Comparison of ENCODE assay signal across 21 mouse cellular contexts in genomic region chr6:140561917-140562590, GRCm38 (mm10).
A peak's percentile ranks its signal among the peaks of the same experiment; 100 is the strongest.
DNase-seq lines count a peak whose midpoint lies in the region; ATAC-seq and TF ChIP-seq lines count a peak whose summit lies in the region.
"Had no signal": no experiment of that assay in that cellular context is flagged by ENCODE, and none has a peak within 500 bp of the region (broad histone marks: within the 10 kb centered on the region; RNA-seq: fewer than 3 reads in every experiment).

No protein-coding gene starts in this region.

- no peak for TF ChIP-seq CTCF in brain, embryonic 14.5 days (IDR thresholded peaks at IDR 0.05; ENCODE audit: borderline replicate concordance, extremely low read depth, insufficient read depth, insufficient read length)
- TF ChIP-seq CTCF in gastrocnemius, adult 2 months (IDR thresholded peaks at IDR 0.05): no peak

- intact Hi-C loops in gastrocnemius, adult 2 months (cut with DNase I): no loop called here

- no peak overlapping the region for H3K4me2 ChIP-seq in midbrain, embryonic 15.5 days
- H3K4me2 ChIP-seq in midbrain, embryonic 11.5 days: no peak overlapping the region
- H3K4me2 ChIP-seq: heart, embryonic 15.5 days; kidney, embryonic 15.5 days; limb, embryonic 13.5 days; liver, embryonic 11.5 days; lung, embryonic 15.5 days had no signal

- H3K27ac ChIP-seq in midbrain, embryonic 15.5 days: 0 out of 2 replicates have a peak overlapping the region, but pooled peaks have one; percentile 6
- no peak overlapping the region for H3K27ac ChIP-seq in midbrain, embryonic 11.5 days (ENCODE audit: low read depth, low read length)
- H3K27ac ChIP-seq in gastrocnemius, adult 2 months: no peak overlapping the region
- H3K27ac ChIP-seq: heart, embryonic 15.5 days; kidney, embryonic 15.5 days; limb, embryonic 13.5 days; lung, embryonic 15.5 days had no signal

- 82% methylated on average over 9 of the region's 9 CpGs for WGBS in midbrain, embryonic 15.5 days
- 90% methylated on average over 9 of the region's 9 CpGs for WGBS in midbrain, embryonic 11.5 days

- peaks cover 4% of the 10 kb centered on the region; the same call in 1 of the 2 replicates for H3K36me3 ChIP-seq in midbrain, embryonic 15.5 days (replicated peaks)
- H3K36me3 ChIP-seq in midbrain, embryonic 11.5 days (ENCODE audit: control insufficient read depth, insufficient read depth, low read length): no peaks in the 10 kb centered on the region
- H3K36me3 ChIP-seq: heart, embryonic 15.5 days had no signal

- no peaks in the 10 kb centered on the region for H3K27me3 ChIP-seq in midbrain, embryonic 15.5 days (replicated peaks)
- H3K27me3 ChIP-seq in midbrain, embryonic 11.5 days (ENCODE audit: control insufficient read depth, insufficient read depth, low read length): no peaks in the 10 kb centered on the region
- H3K27me3 ChIP-seq: heart, embryonic 15.5 days; kidney, embryonic 15.5 days; limb, embryonic 13.5 days; lung, embryonic 15.5 days; megakaryocyte, embryonic 14.5 days had no signal

- no peak for DNase-seq in midbrain, embryonic 11.5 days (ENCODE audit: low spot score, missing footprints)
- DNase-seq in NIH3T3 (ENCODE audit: low read depth): peak; percentile 70
- DNase-seq in adrenal gland, adult 8-10 months: peak; percentile 56
- DNase-seq in brain, embryonic 14.5 days (ENCODE audit: low read depth): peak; percentile 19
- DNase-seq in spleen, adult 12 weeks (ENCODE audit: low spot score): no peak
- DNase-seq in gastrocnemius, adult 2 months: no peak
- DNase-seq in gastrocnemius, postnatal 10 days: no peak
- DNase-seq: cerebellum, adult 18-20 months; cerebellum, postnatal 10 days; kidney, adult 18-20 months; kidney, postnatal 25 days had no signal

- H3K4me3 ChIP-seq in midbrain, embryonic 15.5 days: no peak overlapping the region
- H3K4me3 ChIP-seq in midbrain, embryonic 11.5 days (ENCODE audit: low read depth, low read length): no peak overlapping the region
- no peak overlapping the region for H3K4me3 ChIP-seq in gastrocnemius, adult 2 months
- H3K4me3 ChIP-seq: erythroblast, embryonic 14.5 days; heart, embryonic 15.5 days; kidney, embryonic 15.5 days; limb, embryonic 13.5 days; lung, embryonic 15.5 days; megakaryocyte, embryonic 14.5 days had no signal

- H3K9me3 ChIP-seq in midbrain, embryonic 15.5 days: no peaks in the 10 kb centered on the region
- H3K9me3 ChIP-seq in midbrain, embryonic 11.5 days (ENCODE audit: control insufficient read depth, low read length): no peaks in the 10 kb centered on the region
- H3K9me3 ChIP-seq: heart, embryonic 15.5 days; kidney, embryonic 15.5 days; limb, embryonic 13.5 days; lung, embryonic 15.5 days; megakaryocyte, embryonic 14.5 days had no signal

- no peak for TF ChIP-seq POLR2A in brain, embryonic 14.5 days (IDR thresholded peaks at IDR 0.05; ENCODE audit: borderline replicate concordance, extremely low read depth, insufficient read depth, insufficient read length, poor library complexity, severe bottlenecking)

- peak; percentile 71; the same call in 1 of the 2 replicates for ATAC-seq in midbrain, embryonic 15.5 days (replicated peaks)
- no peak for ATAC-seq in midbrain, embryonic 11.5 days (ENCODE audit: low FRiP score)
- ATAC-seq: forebrain, embryonic 16.5 days; hindbrain, embryonic 16.5 days had no signal

- H3K4me1 ChIP-seq in midbrain, embryonic 15.5 days: no peaks in the 10 kb centered on the region
- no peaks in the 10 kb centered on the region for H3K4me1 ChIP-seq in midbrain, embryonic 11.5 days (ENCODE audit: control insufficient read depth, insufficient read depth, low read length)
- H3K4me1 ChIP-seq: heart, embryonic 15.5 days; kidney, embryonic 15.5 days; lung, embryonic 15.5 days had no signal

- no peak overlapping the region for H3K9ac ChIP-seq in midbrain, embryonic 15.5 days
- H3K9ac ChIP-seq in midbrain, embryonic 11.5 days (ENCODE audit: low read length): no peak overlapping the region
- H3K9ac ChIP-seq: heart, embryonic 15.5 days; kidney, embryonic 15.5 days; limb, embryonic 13.5 days; lung, embryonic 15.5 days had no signal

Comparison
In these comparisons a context has a peak if more than half of its experiments do, and no peak if none do; other contexts are left out.
1. DNase-seq: peak in NIH3T3 (single experiment), adrenal gland, adult 8-10 months (single experiment) and brain, embryonic 14.5 days (single experiment); none in midbrain, embryonic 11.5 days (single experiment), spleen, adult 12 weeks (single experiment), gastrocnemius, adult 2 months (single experiment) and gastrocnemius, postnatal 10 days (single experiment).